Mouse (Mus musculus) left cerebral cortex, adult 9 months (tissue): ENCODE measurements around the gene Pla2g10.
A peak's percentile ranks its signal among the peaks of the same experiment; 100 is the strongest.
"Not testable (repeated sequence)": the region's sequence is repeated elsewhere in the genome, so short reads cannot be mapped to it uniquely, and the experiment has no call there.

Experiments
- DNase-seq, 2 experiments: peaks; one replicate each; pipeline ENCODE4 v3.0.0; 2022; ENCODE audit warnings: low spot score in 2 of 2

Pla2g10 gene

DNA sequence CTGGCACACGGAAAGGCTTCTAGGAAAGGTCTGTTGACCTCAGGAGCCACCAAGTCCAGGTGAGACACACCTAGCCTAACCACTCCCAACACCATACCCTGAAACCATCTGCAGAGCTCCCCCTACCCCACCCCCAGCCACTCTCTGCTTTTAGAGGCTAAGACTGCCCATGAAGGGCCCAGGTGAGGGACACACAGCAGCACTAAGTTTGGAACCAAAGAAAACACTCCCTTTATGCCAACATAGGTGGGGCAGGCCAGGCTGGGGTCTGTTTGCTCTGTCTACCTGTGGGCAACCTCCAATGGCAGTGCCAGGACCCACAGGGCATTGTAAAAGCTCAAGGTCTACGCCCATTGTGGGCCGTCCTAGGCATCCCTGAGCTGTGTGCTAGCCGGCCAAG lies 1.4 kb downstream of the Pla2g10 start:
- DNase-seq, result no peak

DNA sequence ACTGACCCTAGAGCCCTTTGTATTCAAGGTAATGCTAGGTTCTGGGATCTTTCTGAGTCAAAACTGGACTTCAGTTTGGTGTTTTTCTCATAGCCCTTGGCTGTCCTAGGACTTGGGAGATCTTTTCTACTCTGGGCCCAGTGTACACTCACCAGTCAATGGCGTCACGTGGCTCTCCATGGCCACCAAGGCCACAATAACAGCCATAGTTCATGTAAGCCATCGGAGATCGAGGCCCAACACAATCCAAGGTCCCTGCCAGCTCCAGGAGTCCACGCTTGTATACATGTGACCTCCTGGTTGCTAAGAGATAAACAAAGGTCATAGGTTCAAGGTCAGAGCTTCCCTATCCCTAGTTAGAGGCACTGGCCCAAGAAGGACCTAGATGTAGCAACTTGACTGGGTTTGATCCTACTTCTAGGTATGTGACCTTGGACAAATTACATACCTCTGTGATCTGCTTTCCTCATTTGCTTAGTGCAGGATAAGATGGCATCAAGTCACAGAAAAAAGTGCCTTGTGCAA lies 2.9 kb downstream of the Pla2g10 start:
- no peak for DNase-seq

DNA sequence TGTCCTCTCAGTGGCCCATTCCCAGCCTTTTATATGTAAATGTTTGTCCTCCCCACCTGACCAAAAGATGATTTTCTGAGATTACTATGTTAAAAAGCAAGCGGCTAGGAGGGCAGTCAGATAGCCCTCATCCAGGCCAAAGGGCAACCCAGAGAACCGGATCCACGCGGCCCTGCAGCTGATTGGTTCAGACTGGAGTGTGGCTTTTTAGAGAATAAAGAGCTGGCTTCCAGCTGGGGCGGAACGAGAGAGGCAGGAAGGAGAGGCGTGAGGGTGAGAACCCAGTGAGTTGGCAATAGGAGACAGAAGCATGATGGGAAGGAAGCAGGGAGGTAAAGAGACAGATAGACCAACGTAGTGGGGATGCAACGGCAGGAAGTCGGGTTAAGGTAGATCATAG lies 7.8 kb downstream of the Pla2g10 start:
- DNase-seq, result no peak

DNA sequence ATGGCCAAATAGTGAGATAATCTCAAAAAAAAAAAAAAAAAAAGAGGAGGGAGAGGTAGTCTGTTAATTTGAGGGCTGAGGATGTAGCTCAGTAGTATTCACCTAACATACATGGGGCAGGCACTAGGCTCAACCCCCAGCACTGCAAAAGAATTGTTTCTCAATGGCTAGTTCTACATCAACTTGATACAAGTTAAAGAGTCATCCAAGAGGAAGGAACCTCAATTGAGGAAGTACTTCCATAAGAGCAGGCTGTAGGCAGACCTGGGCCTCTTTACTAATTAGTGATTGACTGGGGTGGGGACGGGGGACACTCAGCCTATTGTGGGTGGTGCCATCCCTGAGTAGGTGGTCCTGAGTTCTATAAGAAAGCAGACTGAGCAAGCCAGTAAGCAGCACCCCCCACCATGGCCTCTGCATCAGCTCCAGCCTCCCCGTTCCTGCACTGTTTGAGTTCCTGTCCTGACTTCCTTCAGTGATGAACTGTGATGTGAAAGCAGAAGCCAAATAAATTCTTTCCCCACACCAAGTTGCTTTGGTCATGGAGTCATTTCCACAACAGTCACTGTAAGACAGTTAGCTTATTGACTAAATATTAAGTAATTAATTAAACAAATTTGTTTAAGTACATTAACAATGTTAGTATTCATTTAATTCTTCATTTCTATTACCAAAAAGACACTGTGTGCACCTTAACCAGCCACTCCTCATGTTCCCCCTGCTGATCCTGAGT lies 13.8 kb downstream of the Pla2g10 start:
- DNase-seq, result no peak

DNA sequence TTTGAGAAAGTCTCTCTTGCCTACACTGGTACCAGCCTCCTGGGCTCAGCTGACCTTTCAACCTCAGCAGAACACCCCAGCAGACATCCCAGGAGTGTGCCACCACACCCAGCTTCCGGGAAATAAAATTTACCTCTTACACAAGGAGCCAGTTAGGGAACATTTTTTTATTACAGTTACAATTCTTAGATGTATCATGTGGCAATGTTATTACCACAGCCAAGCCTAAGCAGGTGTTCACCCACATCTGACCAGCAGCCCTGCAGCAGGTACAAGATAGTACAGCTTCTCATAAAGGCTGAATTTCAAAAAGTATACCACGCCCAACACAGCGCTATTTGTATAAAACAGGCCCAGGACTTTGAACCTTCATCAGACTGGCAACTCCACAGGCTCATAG lies 15.9 kb downstream of the Pla2g10 start:
- no peak for DNase-seq

DNA sequence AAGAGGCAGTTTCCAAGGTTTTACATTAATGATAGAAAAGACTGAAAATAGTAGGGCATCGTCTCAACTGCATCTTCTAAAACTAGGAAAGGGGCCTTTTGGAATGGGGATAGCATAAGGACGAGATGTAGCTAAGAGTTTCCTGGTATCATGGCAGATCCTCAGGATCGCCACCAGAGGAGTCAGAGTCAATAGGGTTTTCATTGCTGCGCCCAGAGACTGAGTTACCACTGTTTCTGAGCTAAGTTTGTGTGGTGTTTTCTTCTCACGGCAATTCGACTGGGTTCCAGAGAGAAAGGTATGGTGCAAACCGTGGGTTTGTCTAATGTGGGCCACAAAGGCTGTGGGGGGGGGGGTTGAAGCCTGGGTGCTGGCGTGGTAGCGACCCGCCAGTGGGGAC lies 26.1 kb downstream of the Pla2g10 start:
- no peak for DNase-seq

DNA sequence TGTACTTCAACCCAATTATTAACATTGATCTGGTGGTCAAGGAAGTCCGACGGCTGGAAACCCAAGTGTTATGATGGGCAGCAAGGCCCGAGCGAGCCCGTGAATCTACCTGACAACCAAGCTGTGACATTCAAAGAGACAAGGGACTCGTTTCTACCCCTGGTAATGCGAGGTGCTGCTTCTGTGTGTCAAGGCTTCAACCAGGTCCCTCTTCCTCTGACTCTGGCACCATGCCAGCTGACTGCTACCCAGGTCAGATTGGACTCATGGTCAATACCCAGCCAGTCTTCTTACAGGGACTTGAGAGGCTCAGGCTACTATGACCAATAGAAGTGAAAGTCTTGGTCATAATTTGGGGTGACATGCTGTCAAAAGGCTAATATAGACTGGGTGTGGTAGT lies 28.6 kb downstream of the Pla2g10 start:
- no peak for DNase-seq

DNA sequence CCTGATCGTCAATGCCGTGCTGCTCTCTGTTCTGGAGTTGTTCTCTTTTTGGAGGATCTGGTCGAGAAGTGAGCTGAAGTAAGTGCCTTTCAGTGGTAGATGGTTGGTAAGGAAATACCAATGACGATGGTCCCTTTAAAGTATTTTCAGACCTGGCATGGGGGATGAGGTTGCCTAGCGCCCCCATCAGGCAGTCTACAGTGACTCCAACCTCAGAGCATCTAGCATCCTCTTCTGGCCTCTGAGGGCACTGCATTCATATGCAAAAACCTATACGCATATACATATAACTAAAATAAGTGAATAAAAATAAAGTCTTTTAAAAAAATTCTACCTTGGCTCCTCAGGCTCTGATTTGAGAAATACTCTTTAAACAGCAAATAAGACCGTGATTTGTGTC lies 31.8 kb downstream of the Pla2g10 start:
- no peak for DNase-seq

DNA sequence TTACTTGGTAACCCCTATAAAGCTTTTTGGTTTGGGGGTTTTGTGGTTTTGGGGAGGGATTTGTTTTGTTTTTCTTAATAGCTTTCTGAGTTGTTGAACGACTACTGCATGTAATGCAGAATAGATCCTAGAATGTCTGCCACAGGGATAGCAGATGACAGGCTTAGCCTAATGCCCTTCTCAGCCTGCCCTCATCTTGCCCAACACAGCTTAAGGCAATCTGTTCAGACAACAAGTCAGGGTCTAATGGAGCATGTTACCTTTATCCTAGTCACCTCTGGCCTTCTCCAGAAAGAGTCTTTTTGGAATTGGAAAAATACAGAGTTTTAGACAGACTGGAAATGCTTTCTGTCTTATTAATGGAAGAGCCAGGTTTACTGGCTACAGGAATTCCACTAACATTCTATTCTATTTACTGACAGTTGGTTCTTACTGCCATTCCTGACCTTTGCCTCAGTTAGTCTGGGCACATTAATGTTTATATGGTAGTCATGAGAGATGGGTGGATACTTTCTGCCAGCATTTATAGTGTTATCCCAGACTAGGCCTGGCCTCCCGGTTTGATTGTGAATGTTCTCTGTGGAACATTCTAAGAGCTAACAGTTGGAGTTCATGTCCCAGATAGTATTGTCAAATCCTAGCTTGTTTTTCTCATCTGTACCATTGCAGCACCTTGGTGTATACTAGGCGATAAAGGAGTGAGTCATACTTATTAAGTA lies 52.0 kb downstream of the Pla2g10 start:
- DNase-seq, result no peak

DNA sequence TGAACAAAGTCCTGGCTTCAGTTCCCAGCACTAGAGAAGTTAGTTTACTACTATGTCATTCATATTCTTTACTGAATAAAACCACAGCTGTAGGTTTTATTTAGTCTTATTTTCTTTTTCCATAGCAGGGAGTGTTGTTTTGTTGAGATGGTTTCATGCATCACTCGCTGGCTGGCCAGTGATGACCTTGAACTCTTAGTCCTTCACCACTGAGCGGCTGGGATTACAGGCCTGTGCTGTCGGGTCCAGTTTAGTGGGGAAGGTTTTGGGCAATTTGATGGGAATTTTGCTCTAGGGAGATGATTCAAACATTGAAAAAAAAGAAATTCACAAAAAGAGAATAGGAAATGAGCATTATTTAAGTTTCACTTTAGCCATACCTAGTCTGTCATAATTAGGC lies 56.3 kb downstream of the Pla2g10 start:
- DNase-seq, result no peak

DNA sequence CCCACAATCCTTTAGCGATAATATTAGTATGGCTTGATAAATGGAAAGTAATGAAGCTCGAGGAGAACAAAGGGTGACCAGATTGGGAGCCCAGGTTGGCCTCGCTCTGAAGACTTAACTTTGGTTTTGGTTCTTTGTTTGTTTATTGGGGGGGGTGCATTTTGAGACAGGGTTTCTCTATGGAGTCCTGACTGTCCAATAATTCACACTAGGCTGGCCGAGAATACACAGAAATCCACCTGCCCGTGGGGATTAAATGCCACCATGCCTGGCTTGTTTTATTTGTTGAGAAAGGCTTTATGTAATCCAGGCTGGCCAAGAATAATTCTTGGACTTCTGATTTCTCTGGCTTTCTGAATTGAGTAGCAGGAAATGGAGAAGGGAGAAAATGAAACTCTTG lies 57.7 kb downstream of the Pla2g10 start:
- no peak for DNase-seq

DNA sequence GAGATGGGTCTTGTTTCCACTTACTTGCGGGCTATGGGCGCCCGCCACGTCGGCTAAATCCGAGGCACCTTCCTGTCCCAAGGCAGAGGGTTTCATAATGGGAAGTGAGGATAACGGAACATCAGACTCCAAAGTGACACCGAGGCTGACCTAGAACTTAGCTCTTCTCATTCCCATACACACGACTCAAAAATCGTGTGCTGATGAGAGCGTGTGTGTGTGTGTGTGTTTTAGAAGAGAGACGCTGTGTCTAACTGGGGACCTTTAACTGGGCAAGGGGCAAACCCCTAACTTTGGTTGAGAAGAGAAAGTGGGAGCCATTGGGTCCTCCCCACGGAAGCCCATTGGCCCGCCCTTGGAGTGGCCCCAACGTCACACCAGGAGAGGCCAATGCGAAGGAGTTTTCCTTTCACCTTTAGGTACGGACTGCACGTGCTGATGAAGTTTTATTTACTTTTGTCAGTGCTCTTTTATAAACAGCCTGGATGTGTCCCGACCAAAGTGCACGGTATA lies 58.3 kb downstream of the Pla2g10 start:
- DNase-seq, result peak in 1 of 2 experiments; percentile 23

DNA sequence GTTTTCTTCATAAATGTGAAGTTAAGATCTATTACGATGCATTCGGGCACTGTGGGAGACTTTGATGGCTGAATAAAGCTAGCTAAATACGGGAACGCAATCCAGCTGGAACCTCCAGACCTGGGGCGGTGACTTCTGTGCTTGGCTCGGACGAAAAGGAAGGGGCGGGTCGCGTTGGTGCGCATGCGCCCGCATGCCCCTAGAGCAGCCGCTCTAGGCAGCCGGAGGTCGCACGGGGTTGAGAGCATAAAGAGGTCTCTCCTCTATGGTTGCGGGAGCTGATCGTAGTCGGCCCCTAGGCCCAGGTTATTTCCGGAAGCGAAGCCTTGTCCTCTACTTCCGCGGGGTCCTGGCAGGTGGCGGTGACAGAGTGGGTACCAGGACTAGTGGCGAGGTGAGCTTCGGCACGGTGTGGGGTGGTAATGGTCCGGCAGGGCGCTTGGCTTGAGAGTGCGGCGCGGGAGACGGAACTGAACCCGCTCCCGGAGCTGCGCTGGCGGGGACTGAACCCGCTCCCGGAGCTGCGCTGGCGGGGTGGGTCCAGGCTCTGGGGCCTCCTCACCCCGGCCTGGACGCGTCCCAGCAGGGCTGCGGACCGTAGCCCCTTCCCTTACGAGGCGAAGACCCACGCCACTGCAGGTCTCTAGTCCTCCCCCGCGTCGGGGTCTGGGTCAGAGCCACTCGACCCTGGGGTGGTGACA lies 58.9 kb downstream of the Pla2g10 start, which contains the start of the genes Bfar and 3110001I22Rik:
Gene Bfar (plus strand): TSS at position 174 of the 701 bp plus-strand sequence.
Gene 3110001I22Rik (plus strand): TSS at position 245 of the 701 bp plus-strand sequence.
- DNase-seq, result peak; percentile 82 to 88

DNA sequence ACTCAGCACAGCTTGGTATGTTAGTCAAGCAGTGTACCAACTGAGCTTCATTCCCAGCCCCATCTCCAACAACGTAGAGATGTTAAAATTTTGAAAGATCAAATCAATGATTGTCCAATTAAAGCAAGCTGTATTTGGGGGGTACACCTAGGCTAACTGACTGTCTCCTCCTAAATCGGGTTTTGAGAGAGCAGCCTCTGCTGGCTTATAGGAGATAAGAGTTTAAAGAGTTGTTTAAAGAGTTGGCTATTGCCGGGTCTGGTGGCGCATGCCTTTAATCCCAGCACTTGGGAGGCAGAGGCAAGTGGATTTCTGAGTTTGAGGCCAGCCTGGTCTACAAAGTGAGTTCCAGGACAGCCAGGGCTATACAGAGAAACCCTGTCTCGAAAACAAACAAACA lies 59.9 kb downstream of the Pla2g10 start:
- not testable (repeated sequence) for DNase-seq

DNA sequence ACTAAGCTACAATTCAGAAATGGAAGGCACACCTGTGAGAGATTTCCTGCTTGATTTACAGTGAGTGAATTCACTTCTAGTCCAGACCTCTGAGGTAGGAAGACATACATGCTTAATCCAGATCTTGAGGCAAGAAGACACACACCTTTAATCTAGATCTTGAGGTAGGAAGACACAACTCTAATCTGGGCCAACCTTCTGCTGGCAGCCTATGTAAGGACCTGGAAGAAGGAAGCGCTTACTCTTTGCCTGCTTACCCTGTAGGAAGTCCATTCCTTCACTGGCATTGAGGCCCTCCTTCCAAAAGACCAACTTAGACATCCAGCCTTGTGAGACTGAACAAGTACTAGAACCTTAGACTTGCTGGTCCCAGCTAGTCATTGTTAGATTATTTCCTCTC lies 61.5 kb downstream of the Pla2g10 start:
- no peak for DNase-seq

DNA sequence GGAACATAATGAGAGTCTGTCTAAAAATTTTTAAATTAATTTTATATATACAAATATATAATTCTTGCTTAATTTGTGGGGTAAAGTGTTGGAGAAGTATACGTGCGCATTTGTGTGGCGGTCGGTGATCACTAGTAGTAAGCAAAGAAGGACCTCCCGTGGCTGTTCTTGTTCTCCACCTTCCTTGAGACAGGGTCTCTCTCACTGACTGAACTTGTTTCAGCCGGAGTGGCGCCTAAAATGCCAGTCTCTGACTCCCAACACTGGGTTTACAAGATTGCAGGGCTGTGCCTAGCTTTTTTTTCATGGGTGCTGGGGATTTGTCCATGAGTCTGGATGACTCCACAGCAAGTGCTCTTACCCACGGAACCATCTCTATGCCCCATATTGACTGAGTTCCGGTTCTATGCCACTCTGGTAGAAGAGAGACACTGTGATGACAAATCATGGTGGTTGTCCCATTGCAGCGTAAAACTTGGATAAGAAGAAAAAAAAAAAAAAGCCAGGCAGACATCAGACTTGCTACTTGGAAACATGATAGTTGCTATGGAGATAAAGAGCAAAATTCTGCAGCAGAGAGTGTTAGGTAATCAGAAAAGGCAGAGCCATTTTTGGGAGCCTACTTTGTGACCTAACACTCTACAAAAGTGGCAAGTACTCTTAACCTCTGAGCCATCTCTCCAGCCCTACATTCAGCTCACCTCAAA lies 62.2 kb downstream of the Pla2g10 start:
- no peak for DNase-seq

DNA sequence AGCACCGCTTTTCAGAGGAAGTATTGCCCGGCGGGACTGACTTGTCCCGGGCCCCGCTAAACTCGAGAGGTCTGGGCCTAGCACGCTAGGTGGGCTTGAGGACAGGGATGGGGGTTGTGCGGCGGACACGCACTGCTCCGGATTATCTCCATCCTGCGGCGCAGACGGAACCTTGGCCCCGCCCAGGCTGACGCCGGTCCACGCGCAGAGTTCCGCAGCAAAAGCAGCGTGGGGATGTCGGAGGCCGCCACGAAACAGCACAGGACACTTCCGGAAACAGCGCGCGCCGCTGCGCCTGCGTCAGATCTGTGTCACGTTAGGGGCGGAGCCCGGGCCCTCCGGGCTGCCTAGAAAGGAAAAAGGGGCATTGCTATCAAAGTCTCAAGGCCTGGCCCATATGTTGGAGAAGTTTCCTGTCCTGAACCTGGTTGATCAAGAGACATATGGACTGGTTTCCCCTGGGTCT lies 62.9 kb downstream of the Pla2g10 start, which contains the start of gene Parn:
Gene Parn (minus strand): TSS at position 293 of the 466 bp plus-strand sequence.
- peak; percentile 89 to 96 for DNase-seq
